Mouse (Mus musculus) midbrain, embryonic 12.5 days (tissue): ENCODE data around the gene Dnah14. TPM values are rescaled to one million over a fixed set of nuclear protein-coding genes. Genes with fewer than 3 reads are reported as not detected.

Source experiments
- ATAC-seq: fragments of 200-750 bp; cut with Nextera tagmentation; 2 replicates; pipeline ENCODE4 v1.8.0; 2017; ENCODE audit warnings: low read depth, moderate TSS enrichment, moderate library complexity; ENCODE audit not compliant: low FRiP score
- H3K27ac ChIP-seq: fragments of 300-500 bp; sonication (generic); replicated peaks from 2 replicates; pipeline ENCODE4 v1.5.1; 2016; ENCODE audit warnings: mild to moderate bottlenecking
- H3K27me3 ChIP-seq: fragments of 300-500 bp; sonication (generic); 2 replicates; pipeline ENCODE4 v1.6.1; 2016; ENCODE audit warnings: mild to moderate bottlenecking
- H3K36me3 ChIP-seq: fragments of 300-500 bp; sonication (generic); 2 replicates; pipeline ENCODE4 v1.6.1; 2016
- H3K4me1 ChIP-seq: fragments of 300-500 bp; sonication (generic); 2 replicates; pipeline ENCODE4 v1.6.1; 2016
- H3K4me2 ChIP-seq: fragments of 300-500 bp; sonication (generic); replicated peaks from 2 replicates; pipeline ENCODE4 v1.6.1; 2016; ENCODE audit warnings: mild to moderate bottlenecking, moderate library complexity
- H3K4me3 ChIP-seq: fragments of 300-500 bp; sonication (generic); 2 replicates; pipeline ENCODE4 v1.5.1; 2016; ENCODE audit warnings: mild to moderate bottlenecking
- H3K9ac ChIP-seq: fragments of 300-500 bp; sonication (generic); replicated peaks from 2 replicates; pipeline ENCODE4 v1.6.1; 2016; ENCODE audit warnings: mild to moderate bottlenecking, moderate library complexity
- H3K9me3 ChIP-seq: fragments of 300-500 bp; sonication (generic); 2 replicates; pipeline ENCODE4 v1.6.1; 2016; ENCODE audit warnings: mild to moderate bottlenecking
- WGBS: fragments of 180-500 bp; shearing (Covaris S2); methylation state at CpG from one replicate; pipeline ENCODE4 v1.1.7; 2016; 5-methylcytosine and 5-hydroxymethylcytosine counted together
- polyA plus RNA-seq: library from polyadenylated mRNA; unstranded; fragments of >200 nt; fragmentation: Nextera tagmentation; extraction: Ambion mirVana; gene quantifications from 2 replicates; pipeline ENCODE4 v1.2.1, GENCODE M21; 2016

The Dnah14 gene
- polyA plus RNA-seq, 1 experiment from 2014 or later: 1.8 TPM

DNA sequence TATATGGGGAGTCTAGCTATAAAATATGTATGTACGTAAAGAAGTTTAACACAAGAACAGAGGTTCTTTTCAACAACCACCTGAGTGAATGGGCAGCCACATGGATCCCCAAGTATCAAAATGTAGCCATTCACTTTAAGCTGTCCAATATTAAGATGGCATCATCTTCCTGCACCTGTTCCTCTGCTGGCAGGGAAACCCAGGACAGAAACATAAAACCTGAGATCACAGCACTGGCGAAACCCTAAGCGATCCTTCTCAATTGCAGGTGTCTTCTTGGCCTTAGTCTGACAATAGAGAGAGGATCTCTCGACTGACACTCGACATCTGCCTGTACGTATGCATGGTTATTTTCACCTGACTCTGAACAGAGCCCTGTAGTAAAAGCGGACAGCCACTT lies 250.4 kb downstream of the Dnah14 start:
- H3K4me2 ChIP-seq: no peak overlapping the region
- WGBS: 97% methylated on average over 7 of the region's 7 CpGs

GRCm38 (mm10) chr1:181828365-181828764 lies 252.0 kb downstream of the Dnah14 start:
- no peak for ATAC-seq
- H3K4me1 ChIP-seq: no peaks in the 10 kb centered on the region
- H3K27ac ChIP-seq: no peak overlapping the region
- H3K4me3 ChIP-seq: no peak overlapping the region
- WGBS: 92% methylated on average over 5 of the region's 5 CpGs
- no peaks in the 10 kb centered on the region for H3K9me3 ChIP-seq
- peaks cover 94% of the 10 kb centered on the region for H3K36me3 ChIP-seq
- no peak overlapping the region for H3K4me2 ChIP-seq
- H3K9ac ChIP-seq: no peak overlapping the region
- no peaks in the 10 kb centered on the region for H3K27me3 ChIP-seq

More for the DNA sequence above, 250.4 kb downstream of the Dnah14 start:
- ATAC-seq: no peak
- Histone ChIP-seq H3K27me3 (no peaks in the 10 kb centered on the region), H3K4me3 (no peak overlapping the region), H3K4me1 (no peaks in the 10 kb centered on the region), H3K9ac (no peak overlapping the region), H3K9me3 (no peaks in the 10 kb centered on the region), H3K27ac (no peak overlapping the region), H3K36me3 (peaks cover 93% of the 10 kb centered on the region)

- ATAC-seq: no peak
- H3K4me3 ChIP-seq: no peak overlapping the region
- no peak overlapping the region for H3K9ac ChIP-seq
- no peaks in the 10 kb centered on the region for H3K27me3 ChIP-seq
- no peak overlapping the region for H3K27ac ChIP-seq
- no peak overlapping the region for H3K4me2 ChIP-seq
- 95% methylated on average over 5 of the region's 5 CpGs for WGBS
- peaks cover 90% of the 10 kb centered on the region for H3K36me3 ChIP-seq
- H3K4me1 ChIP-seq: no peaks in the 10 kb centered on the region
- H3K9me3 ChIP-seq: no peaks in the 10 kb centered on the region
Measured at GRCm38 (mm10) chr1:181832720-181833119, 256.4 kb downstream of the Dnah14 start.

- no peak overlapping the region for H3K27ac ChIP-seq
- no peaks in the 10 kb centered on the region for H3K27me3 ChIP-seq
- WGBS: 93% methylated on average over 6 of the region's 6 CpGs
- H3K4me1 ChIP-seq: 0 out of 2 replicates have a peak, but pooled peaks cover 2% of the 10 kb centered on the region
- no peak overlapping the region for H3K4me3 ChIP-seq
- H3K9me3 ChIP-seq: no peaks in the 10 kb centered on the region
- ATAC-seq: no peak
- H3K36me3 ChIP-seq: peaks cover 86% of the 10 kb centered on the region
- H3K4me2 ChIP-seq: no peak overlapping the region
- H3K9ac ChIP-seq: no peak overlapping the region
Measured at GRCm38 (mm10) chr1:181833143-181833542, 256.8 kb downstream of the Dnah14 start.

GRCm38 (mm10) chr1:181838111-181838510 lies 261.8 kb downstream of the Dnah14 start:
- 82% methylated on average over 5 of the region's 5 CpGs for WGBS
- no peak overlapping the region for H3K9ac ChIP-seq
- no peaks in the 10 kb centered on the region for H3K27me3 ChIP-seq
- no peak overlapping the region for H3K4me3 ChIP-seq
- H3K4me1 ChIP-seq: peaks cover 29% of the 10 kb centered on the region
- ATAC-seq: no peak
- H3K9me3 ChIP-seq: no peaks in the 10 kb centered on the region
- H3K27ac ChIP-seq: no peak overlapping the region
- H3K4me2 ChIP-seq: no peak overlapping the region
- H3K36me3 ChIP-seq: peaks cover 41% of the 10 kb centered on the region

- Histone ChIP-seq H3K4me2 (peak overlapping the region; percentile 78), H3K27me3 (peaks cover 4% of the 10 kb centered on the region; the same call in 1 of the 2 replicates), H3K4me3 (peak overlapping the region; percentile 95), H3K4me1 (peaks cover 33% of the 10 kb centered on the region), H3K27ac (no peak overlapping the region), H3K9me3 (no peaks in the 10 kb centered on the region), H3K36me3 (peaks cover 27% of the 10 kb centered on the region), H3K9ac (peak overlapping the region; percentile 43)
- no peak for ATAC-seq
- 16% methylated on average over 6 of the region's 6 CpGs for WGBS
Measured at GRCm38 (mm10) chr1:181839746-181840366, 263.5 kb downstream of the Dnah14 start.

DNA sequence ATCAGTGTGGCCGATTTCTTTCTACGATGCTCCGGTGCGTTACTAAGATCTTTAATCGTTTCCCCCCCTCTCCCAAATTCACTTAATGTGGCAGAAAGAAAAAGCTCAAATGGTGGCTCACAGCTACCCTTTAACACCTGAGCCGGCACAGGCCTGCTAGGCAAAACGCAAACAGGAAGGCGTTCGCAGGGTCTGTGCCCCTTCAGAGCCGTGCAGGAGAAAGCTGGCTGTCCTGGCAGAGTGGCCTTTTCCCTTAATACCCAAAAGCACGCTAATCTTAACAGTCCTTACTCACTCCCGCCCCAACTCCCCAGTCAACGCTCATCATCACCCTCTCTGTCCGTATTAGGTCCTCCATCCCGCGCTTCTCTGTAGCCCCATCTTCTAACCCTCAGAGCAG lies 265.0 kb downstream of the Dnah14 start:
- Histone ChIP-seq H3K27me3 (peaks cover 4% of the 10 kb centered on the region; the same call in 1 of the 2 replicates), H3K4me1 (peaks cover 33% of the 10 kb centered on the region), H3K27ac (peak overlapping the region; percentile 94), H3K9me3 (no peaks in the 10 kb centered on the region), H3K9ac (peak overlapping the region; percentile 96), H3K4me2 (peak overlapping the region; percentile 78), H3K36me3 (peaks cover 12% of the 10 kb centered on the region), H3K4me3 (peak overlapping the region; percentile 95)
- WGBS: under 1% methylated on average over 16 of the region's 16 CpGs
- no peak; the same call in 1 of the 2 replicates for ATAC-seq

DNA sequence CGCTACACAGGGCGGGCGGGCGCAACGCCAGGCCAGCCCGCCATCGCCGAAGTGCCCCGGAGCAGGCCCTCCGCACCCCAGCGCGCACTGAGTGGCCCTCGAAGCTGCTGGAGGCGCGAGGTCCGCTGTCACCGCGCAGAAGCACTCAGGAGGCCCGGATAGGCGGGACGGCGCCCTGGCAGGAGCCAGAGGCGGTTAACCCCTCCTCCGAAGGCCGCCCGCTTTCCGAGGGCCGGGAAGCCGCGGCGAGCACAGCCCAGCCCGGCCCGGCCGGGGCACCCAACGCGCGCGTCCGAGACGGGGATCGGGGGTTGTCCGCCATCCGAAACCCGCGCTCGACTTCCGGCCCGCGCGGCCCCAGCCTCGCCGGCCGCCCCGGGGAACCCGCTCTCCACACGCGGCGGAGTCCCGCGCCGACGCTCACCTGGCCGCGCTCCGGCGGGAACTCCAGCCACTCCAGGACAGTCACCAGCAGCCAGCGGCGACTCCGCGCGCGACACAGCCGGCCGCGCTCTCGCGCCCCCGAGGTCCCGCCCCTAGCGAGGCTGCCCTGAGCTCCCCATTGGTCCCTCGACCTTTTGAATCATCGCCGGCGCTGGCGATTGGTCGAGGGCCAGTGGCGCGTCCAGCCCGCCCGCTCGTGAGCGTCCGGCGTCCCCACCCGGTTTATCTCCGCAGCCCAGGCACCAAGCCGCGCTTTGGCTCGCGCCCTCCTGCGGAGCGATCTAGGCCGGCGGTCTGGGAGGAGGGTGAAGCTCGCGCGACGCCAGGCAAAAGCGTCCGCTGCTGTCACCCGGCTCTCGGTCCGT lies 265.7 kb downstream of the Dnah14 start:
- peaks cover 4% of the 10 kb centered on the region; the same call in 1 of the 2 replicates for H3K27me3 ChIP-seq
- peak overlapping the region; percentile 78 for H3K4me2 ChIP-seq
- peak; percentile 99 for ATAC-seq
- peaks cover 33% of the 10 kb centered on the region for H3K4me1 ChIP-seq
- peak overlapping the region; percentile 94 for H3K27ac ChIP-seq
- H3K9me3 ChIP-seq: no peaks in the 10 kb centered on the region
- H3K9ac ChIP-seq: peak overlapping the region; percentile 96
- H3K36me3 ChIP-seq: peaks cover 5% of the 10 kb centered on the region
- under 1% methylated on average over 109 of the region's 113 CpGs for WGBS
- peak overlapping the region; percentile 95 for H3K4me3 ChIP-seq

DNA sequence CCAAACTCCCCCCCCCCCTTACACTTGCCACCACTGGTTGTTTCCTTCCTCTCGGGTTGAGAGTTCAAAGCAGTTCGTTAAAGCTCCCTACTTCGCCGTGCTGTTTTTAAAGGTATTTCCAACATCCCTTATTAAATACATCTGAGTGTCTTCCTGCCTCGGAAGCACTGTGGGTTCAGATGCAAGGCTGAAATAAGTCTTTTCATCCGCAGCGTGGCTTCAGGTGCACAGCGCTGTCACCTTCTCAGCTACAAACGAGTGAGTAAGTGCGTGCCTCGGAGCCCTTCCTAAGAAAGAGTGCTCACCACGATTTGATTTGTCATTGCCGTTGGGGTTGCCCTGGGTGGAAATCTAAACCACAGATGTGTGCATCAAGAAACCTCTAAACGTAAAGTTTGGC lies 266.4 kb downstream of the Dnah14 start, which contains the start of gene Lbr:
Lbr (minus strand) TSS at position 266 of the 400 bp plus-strand sequence.
- Histone ChIP-seq H3K4me2 (peak within 1 kb of the TSS; percentile 78), H3K9ac (peak within 1 kb of the TSS; percentile 96), H3K27me3 (peaks cover 4% of the 10 kb centered on the region; the same call in 1 of the 2 replicates), H3K9me3 (no peaks in the 10 kb centered on the region), H3K4me3 (peak within 1 kb of the TSS; percentile 95), H3K36me3 (no peaks in the 10 kb centered on the region; the same call in 1 of the 2 replicates), H3K27ac (peak within 1 kb of the TSS; percentile 94), H3K4me1 (peaks cover 33% of the 10 kb centered on the region)
- no peak; the same call in 1 of the 2 replicates for ATAC-seq
- WGBS: under 1% methylated on average over 14 of the region's 14 CpGs

DNA sequence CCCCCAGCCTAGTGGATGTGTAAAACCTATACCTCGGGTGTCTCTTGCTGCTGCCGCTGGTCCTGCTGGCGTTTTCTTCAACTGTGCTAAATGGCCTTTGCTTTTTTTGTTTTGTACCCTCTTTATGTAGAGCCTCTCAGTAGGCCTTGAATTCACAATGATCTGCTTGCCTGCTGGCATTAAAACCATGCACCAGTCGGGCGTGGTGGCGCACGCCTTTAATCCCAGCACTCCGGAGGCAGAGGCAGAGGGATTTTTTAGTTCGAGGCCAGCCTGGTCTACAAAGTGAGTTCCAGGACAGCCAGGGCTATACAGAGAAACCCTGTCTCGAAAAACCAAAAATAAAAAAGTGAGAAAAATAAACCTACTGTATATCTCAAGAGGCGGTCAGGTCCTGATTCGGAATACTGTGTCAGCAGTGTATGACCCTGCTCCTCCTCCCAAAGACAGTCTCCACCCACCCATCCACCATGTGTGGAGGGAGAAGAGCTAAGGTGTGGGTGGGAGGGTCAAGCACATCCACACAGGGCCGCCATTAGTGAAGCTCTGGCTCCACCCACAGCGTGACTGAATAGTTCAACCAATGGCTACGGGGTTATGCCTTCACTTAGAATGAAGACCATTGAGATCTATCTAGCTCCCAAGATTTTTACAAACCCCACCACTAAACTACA lies 268.7 kb downstream of the Dnah14 start:
- no peak overlapping the region for H3K4me3 ChIP-seq
- peaks cover 20% of the 10 kb centered on the region for H3K4me1 ChIP-seq
- H3K36me3 ChIP-seq: no peaks in the 10 kb centered on the region
- WGBS: 66% methylated on average over 15 of the region's 15 CpGs
- H3K4me2 ChIP-seq: no peak overlapping the region
- no peak for ATAC-seq
- H3K9ac ChIP-seq: no peak overlapping the region
- H3K27me3 ChIP-seq: peaks cover 4% of the 10 kb centered on the region; the same call in 1 of the 2 replicates
- no peak overlapping the region for H3K27ac ChIP-seq
- H3K9me3 ChIP-seq: no peaks in the 10 kb centered on the region

- H3K4me3 ChIP-seq: no peak overlapping the region
- H3K9me3 ChIP-seq: no peaks in the 10 kb centered on the region
- no peak overlapping the region for H3K27ac ChIP-seq
- ATAC-seq: no peak
- no peak overlapping the region for H3K4me2 ChIP-seq
- H3K27me3 ChIP-seq: peaks cover 4% of the 10 kb centered on the region; the same call in 1 of the 2 replicates
- 86% methylated on average over 3 of the region's 3 CpGs for WGBS
- no peak overlapping the region for H3K9ac ChIP-seq
- no peaks in the 10 kb centered on the region for H3K36me3 ChIP-seq
- H3K4me1 ChIP-seq: peaks cover 13% of the 10 kb centered on the region
Measured at GRCm38 (mm10) chr1:181845767-181846166, 269.4 kb downstream of the Dnah14 start.
